Mouse (Mus musculus) stomach, embryonic 16.5 days (tissue): ENCODE measurements around the gene Obp2b. TPM values are rescaled to one million over a fixed set of nuclear protein-coding genes. Genes with fewer than 3 reads are reported as not detected.

Experiments
- ATAC-seq: fragments of 200-750 bp; cut with Nextera tagmentation; 2 replicates; pipeline ENCODE4 v1.8.0; 2017; ENCODE audit warnings: moderate number of reproducible peaks, moderate TSS enrichment; ENCODE audit not compliant: insufficient read depth, low FRiP score
- H3K27ac ChIP-seq: fragments of 300-500 bp; sonication (generic); 2 replicates; pipeline ENCODE4 v1.5.1; 2014; ENCODE audit warnings: low read length
- H3K27me3 ChIP-seq: fragments of 300-500 bp; sonication (generic); 2 replicates; pipeline ENCODE4 v1.6.1; 2014; ENCODE audit warnings: low read length, control low read depth, mixed read lengths; ENCODE audit not compliant: control insufficient read depth, insufficient read depth
- H3K36me3 ChIP-seq: fragments of 300-500 bp; sonication (generic); 2 replicates; pipeline ENCODE4 v1.6.1; 2014; ENCODE audit warnings: low read length; ENCODE audit not compliant: control insufficient read depth, insufficient read depth
- H3K4me1 ChIP-seq: fragments of 300-500 bp; sonication (generic); 2 replicates; pipeline ENCODE4 v1.6.1; 2014; ENCODE audit warnings: low read length, control low read depth, mixed read lengths; ENCODE audit not compliant: control insufficient read depth, insufficient read depth
- H3K4me2 ChIP-seq: fragments of 300-500 bp; sonication (generic); 2 replicates; pipeline ENCODE4 v1.6.1; 2014; ENCODE audit warnings: low read depth, low read length, mixed read lengths
- H3K4me3 ChIP-seq: fragments of 300-500 bp; sonication (generic); replicated peaks from 2 replicates; pipeline ENCODE4 v1.5.1; 2014; ENCODE audit warnings: mild to moderate bottlenecking, low read length
- H3K9ac ChIP-seq: fragments of 300-500 bp; sonication (generic); 2 replicates; pipeline ENCODE4 v1.6.1; 2014; ENCODE audit warnings: low read length
- H3K9me3 ChIP-seq: fragments of 300-500 bp; sonication (generic); replicated peaks from 2 replicates; pipeline ENCODE4 v1.6.1; 2016; ENCODE audit warnings: low read length, control low read depth; ENCODE audit not compliant: control insufficient read depth
- WGBS: fragments of 180-500 bp; shearing (Covaris S2); extraction: QIAGEN DNeasy Blood & Tissue Kit; methylation state at CpG from one replicate; pipeline ENCODE4 v1.1.7; 2014; 5-methylcytosine and 5-hydroxymethylcytosine counted together
- polyA plus RNA-seq: library from polyadenylated mRNA; unstranded; fragments of >200 nt; fragmentation: Nextera tagmentation; extraction: Ambion mirVana; gene quantifications from 2 replicates; pipeline ENCODE4 v1.2.1, GENCODE M21; 2015

The Obp2b gene
- polyA plus RNA-seq, 1 experiment from 2014 or later, result not detected

GRCm38 (mm10) chr2:25767764-25768163 lies 31.0 kb downstream of the Obp2b start:
- Histone ChIP-seq H3K36me3 (no peaks in the 10 kb centered on the region), H3K9me3 (no peaks in the 10 kb centered on the region), H3K4me2 (no peak overlapping the region), H3K4me3 (no peak overlapping the region), H3K27me3 (no peaks in the 10 kb centered on the region), H3K27ac (no peak overlapping the region), H3K4me1 (no peaks in the 10 kb centered on the region), H3K9ac (no peak overlapping the region)
- no peak for ATAC-seq
- 73% methylated on average over 4 of the region's 4 CpGs for WGBS

GRCm38 (mm10) chr2:25773507-25773906 lies 36.7 kb downstream of the Obp2b start:
- no peaks in the 10 kb centered on the region for H3K36me3 ChIP-seq
- H3K4me3 ChIP-seq, result no peak overlapping the region
- ATAC-seq, result no peak

DNA sequence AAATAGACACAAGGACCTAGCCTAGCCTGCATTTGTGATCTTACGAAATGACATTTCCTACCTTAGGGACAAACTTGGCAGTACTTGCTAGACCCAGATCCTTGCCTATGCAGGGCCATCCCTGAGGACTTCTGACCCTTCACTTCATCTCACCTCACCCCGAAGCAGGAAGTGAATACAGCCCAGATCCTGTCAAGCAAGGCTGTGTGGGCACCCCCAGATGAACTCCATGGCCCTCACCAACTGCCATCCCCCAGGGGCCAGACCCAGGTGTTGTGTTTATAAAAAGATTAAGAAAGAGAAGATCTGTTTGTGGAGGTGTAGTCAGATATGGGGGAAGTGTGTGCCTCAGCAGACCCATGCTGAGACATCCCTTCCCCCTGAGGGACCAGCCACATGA lies 37.8 kb downstream of the Obp2b start:
- Histone ChIP-seq H3K4me1 (no peaks in the 10 kb centered on the region), H3K27ac (no peak overlapping the region), H3K4me2 (no peak overlapping the region), H3K9me3 (no peaks in the 10 kb centered on the region), H3K27me3 (no peaks in the 10 kb centered on the region), H3K4me3 (no peak overlapping the region), H3K36me3 (no peaks in the 10 kb centered on the region), H3K9ac (no peak overlapping the region)
- ATAC-seq, result no peak
- 76% methylated on average over 2 of the region's 2 CpGs for WGBS

More at GRCm38 (mm10) chr2:25773507-25773906, 36.7 kb downstream of the Obp2b start:
- 93% methylated on average over 2 of the region's 2 CpGs for WGBS
- no peaks in the 10 kb centered on the region for H3K9me3 ChIP-seq
- H3K9ac ChIP-seq, result no peak overlapping the region
- no peaks in the 10 kb centered on the region for H3K4me1 ChIP-seq
- no peak overlapping the region for H3K4me2 ChIP-seq
- no peak overlapping the region for H3K27ac ChIP-seq
- H3K27me3 ChIP-seq, result no peaks in the 10 kb centered on the region

DNA sequence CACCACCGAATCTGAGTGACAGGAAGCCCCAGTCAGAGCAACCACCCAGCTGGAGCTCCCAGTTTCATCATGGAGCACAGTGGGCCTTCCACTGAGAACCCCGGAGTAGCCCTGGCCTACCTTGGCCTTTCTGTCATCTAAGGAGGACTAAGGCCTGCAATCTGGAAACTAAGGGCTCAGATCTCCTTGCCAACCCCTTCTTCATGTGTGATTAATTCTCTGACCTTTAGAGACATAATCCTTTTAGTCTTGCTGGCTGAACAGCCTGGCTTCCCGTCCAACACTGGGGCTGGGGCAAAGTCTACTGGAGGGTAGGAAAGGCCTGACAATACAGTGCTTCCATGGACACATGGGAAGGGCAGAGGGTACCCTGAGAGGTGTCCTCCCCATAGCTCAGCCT lies 39.2 kb downstream of the Obp2b start:
- 62% methylated on average over 3 of the region's 3 CpGs for WGBS

GRCm38 (mm10) chr2:25776717-25777116 lies 39.9 kb downstream of the Obp2b start, which contains the start of gene Lcn11:
Gene Lcn11 (plus strand): TSS chr2:25777017.
- H3K36me3 ChIP-seq, result no peaks in the 10 kb centered on the region
- whole genome bisulfite sequencing, result 96% methylated on average over 1 of the region's 1 CpGs
- H3K4me3 ChIP-seq, result no peak within 1 kb of the TSS
- H3K4me2 ChIP-seq, result no peak within 1 kb of the TSS
- no peak within 1 kb of the TSS for H3K9ac ChIP-seq
- H3K4me1 ChIP-seq, result no peaks in the 10 kb centered on the region
- no peaks in the 10 kb centered on the region for H3K9me3 ChIP-seq
- no peak within 1 kb of the TSS for H3K27ac ChIP-seq
- ATAC-seq, result no peak
- no peaks in the 10 kb centered on the region for H3K27me3 ChIP-seq

More for the DNA sequence above, 39.2 kb downstream of the Obp2b start:
- Histone ChIP-seq H3K9ac (no peak overlapping the region), H3K27ac (no peak overlapping the region), H3K4me1 (no peaks in the 10 kb centered on the region), H3K4me3 (no peak overlapping the region), H3K27me3 (no peaks in the 10 kb centered on the region), H3K36me3 (no peaks in the 10 kb centered on the region), H3K9me3 (no peaks in the 10 kb centered on the region), H3K4me2 (no peak overlapping the region)
- ATAC-seq, result no peak

DNA sequence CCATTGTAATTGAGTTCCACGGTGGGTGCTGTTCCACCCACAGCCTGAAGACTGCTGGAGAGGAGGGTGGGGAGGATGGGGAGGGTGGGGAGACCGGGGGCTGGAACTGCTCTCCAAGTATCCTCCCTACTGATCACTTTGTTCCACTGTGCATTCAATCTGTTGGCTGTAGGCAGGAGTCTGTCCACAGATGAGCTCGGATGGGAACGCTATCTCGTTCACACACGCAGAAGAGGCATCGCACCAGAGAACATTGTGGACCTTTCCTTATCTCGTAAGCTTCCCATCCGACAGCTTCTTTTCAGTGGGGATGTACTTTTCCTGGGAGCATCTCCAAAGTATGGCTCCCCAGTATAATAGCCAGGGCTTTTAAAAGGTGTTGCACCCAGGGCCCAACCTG lies 42.3 kb downstream of the Obp2b start:
- no peaks in the 10 kb centered on the region for H3K27me3 ChIP-seq
- H3K9ac ChIP-seq, result no peak overlapping the region
- 85% methylated on average over 9 of the region's 9 CpGs for WGBS
- H3K9me3 ChIP-seq, result no peaks in the 10 kb centered on the region
- no peak overlapping the region for H3K4me3 ChIP-seq
- no peak overlapping the region for H3K4me2 ChIP-seq
- no peaks in the 10 kb centered on the region for H3K4me1 ChIP-seq
- ATAC-seq, result no peak
- H3K27ac ChIP-seq, result no peak overlapping the region
- no peaks in the 10 kb centered on the region for H3K36me3 ChIP-seq

GRCm38 (mm10) chr2:25780921-25781320 lies 44.1 kb downstream of the Obp2b start:
- no peaks in the 10 kb centered on the region for H3K9me3 ChIP-seq
- H3K36me3 ChIP-seq, result no peaks in the 10 kb centered on the region
- ATAC-seq, result no peak
- no peak overlapping the region for H3K4me3 ChIP-seq
- no peaks in the 10 kb centered on the region for H3K4me1 ChIP-seq
- H3K4me2 ChIP-seq, result no peak overlapping the region
- no peak overlapping the region for H3K9ac ChIP-seq
- WGBS, result 29% methylated on average over 4 of the region's 4 CpGs
- H3K27me3 ChIP-seq, result no peaks in the 10 kb centered on the region
- no peak overlapping the region for H3K27ac ChIP-seq

- no peak for ATAC-seq
- no peak within 1 kb of the TSS for H3K27ac ChIP-seq
- H3K9me3 ChIP-seq, result no peaks in the 10 kb centered on the region
- WGBS, result 85% methylated on average over 3 of the region's 3 CpGs
- H3K9ac ChIP-seq, result no peak within 1 kb of the TSS
- H3K27me3 ChIP-seq, result no peaks in the 10 kb centered on the region
- H3K36me3 ChIP-seq, result no peaks in the 10 kb centered on the region
- no peaks in the 10 kb centered on the region for H3K4me1 ChIP-seq
- no peak within 1 kb of the TSS for H3K4me2 ChIP-seq
- H3K4me3 ChIP-seq, result no peak within 1 kb of the TSS
Observed at GRCm38 (mm10) chr2:25781957-25782356, 45.1 kb downstream of the Obp2b start, which contains the start of gene Gm13539. Gene Gm13539 (plus strand): TSS chr2:25782257.

- Histone ChIP-seq H3K4me1 (no peaks in the 10 kb centered on the region), H3K9me3 (no peaks in the 10 kb centered on the region), H3K4me3 (no peak overlapping the region), H3K4me2 (no peak overlapping the region), H3K27me3 (no peaks in the 10 kb centered on the region), H3K36me3 (no peaks in the 10 kb centered on the region), H3K9ac (no peak overlapping the region), H3K27ac (no peak overlapping the region)
- ATAC-seq, result no peak
- 60% methylated on average over 5 of the region's 5 CpGs for WGBS
Observed at GRCm38 (mm10) chr2:25785573-25786322, 48.9 kb downstream of the Obp2b start.
